Mouse (Mus musculus) lung, embryonic 16.5 days (tissue): ENCODE measurements around the gene Tnfaip3. TPM values are rescaled to one million over a fixed set of nuclear protein-coding genes. Genes with fewer than 3 reads are reported as not detected.
A peak's percentile ranks its signal among the peaks of the same experiment; 100 is the strongest.

Experiments used
- ATAC-seq: fragments of 200-750 bp; cut with Nextera tagmentation; 2 replicates; pipeline ENCODE4 v1.8.0; 2017; ENCODE audit warnings: low read depth, mild to moderate bottlenecking, moderate library complexity
- H3K27ac ChIP-seq: fragments of 300-500 bp; sonication (generic); 2 replicates; pipeline ENCODE4 v1.5.1; 2014; ENCODE audit warnings: mild to moderate bottlenecking, control low read depth, low read length
- H3K27me3 ChIP-seq: fragments of 300-500 bp; sonication (generic); 2 replicates; pipeline ENCODE4 v1.6.1; 2014; ENCODE audit warnings: low read depth, low read length, mixed read lengths; ENCODE audit not compliant: control insufficient read depth, insufficient read depth
- H3K36me3 ChIP-seq: fragments of 300-500 bp; sonication (generic); 2 replicates; pipeline ENCODE4 v1.6.1; 2014; ENCODE audit warnings: low read length; ENCODE audit not compliant: control insufficient read depth, insufficient read depth
- H3K4me1 ChIP-seq: fragments of 300-500 bp; sonication (generic); replicated peaks from 2 replicates; pipeline ENCODE4 v1.6.1; 2014; ENCODE audit warnings: low read length, mixed read lengths; ENCODE audit not compliant: control insufficient read depth, insufficient read depth
- H3K4me2 ChIP-seq: fragments of 300-500 bp; sonication (generic); 2 replicates; pipeline ENCODE4 v1.6.1; 2014; ENCODE audit warnings: low read depth, low read length, control low read depth
- H3K4me3 ChIP-seq: fragments of 300-500 bp; sonication (generic); 2 replicates; pipeline ENCODE4 v1.5.1; 2014; ENCODE audit warnings: mild to moderate bottlenecking, low read length, control low read depth
- H3K9ac ChIP-seq: fragments of 300-500 bp; sonication (generic); 2 replicates; pipeline ENCODE4 v1.6.1; 2014; ENCODE audit warnings: low read length, control low read depth
- H3K9me3 ChIP-seq: fragments of 300-500 bp; sonication (generic); 2 replicates; pipeline ENCODE4 v1.6.1; 2016; ENCODE audit warnings: low read length; ENCODE audit not compliant: control insufficient read depth
- WGBS: fragments of 180-500 bp; shearing (Covaris S2); extraction: QIAGEN DNeasy Blood & Tissue Kit; methylation state at CpG from one replicate; pipeline ENCODE4 v1.1.7; 2014; 5-methylcytosine and 5-hydroxymethylcytosine counted together
- polyA plus RNA-seq: library from polyadenylated mRNA; unstranded; fragments of >200 nt; fragmentation: Nextera tagmentation; extraction: Ambion mirVana; gene quantifications from 2 replicates; pipeline ENCODE4 v1.2.1, GENCODE M21; 2015

The Tnfaip3 gene
- polyA plus RNA-seq, 1 experiment from 2014 or later = 2.1 TPM

- Histone ChIP-seq H3K9me3 (no peaks in the 10 kb centered on the region), H3K4me2 (peak overlapping the region; percentile 25), H3K4me3 (no peak overlapping the region), H3K4me1 (peaks cover 5% of the 10 kb centered on the region), H3K9ac (no peak overlapping the region), H3K36me3 (peaks cover 3% of the 10 kb centered on the region; the same call in 1 of the 2 replicates), H3K27me3 (no peaks in the 10 kb centered on the region), H3K27ac (no peak overlapping the region)
- WGBS = 50% methylated on average over 8 of the region's 8 CpGs
- no peak for ATAC-seq
These were observed 6.2 kb downstream of the Tnfaip3 start for GRCm38 (mm10) chr10:19009186-19009672.

GRCm38 (mm10) chr10:19008607-19008940 is 6.9 kb downstream of the Tnfaip3 start:
- Histone ChIP-seq H3K4me2 (no peak overlapping the region), H3K36me3 (peaks cover 3% of the 10 kb centered on the region; the same call in 1 of the 2 replicates), H3K9ac (no peak overlapping the region), H3K27ac (peak overlapping the region; percentile 28; the same call in 1 of the 2 replicates), H3K9me3 (no peaks in the 10 kb centered on the region), H3K4me3 (no peak overlapping the region), H3K27me3 (no peaks in the 10 kb centered on the region), H3K4me1 (peaks cover 3% of the 10 kb centered on the region)
- no peak for ATAC-seq
- 75% methylated on average over 4 of the region's 4 CpGs for WGBS

GRCm38 (mm10) chr10:19007897-19008606 is 7.4 kb downstream of the Tnfaip3 start:
- no peak overlapping the region for H3K9ac ChIP-seq
- 50% methylated on average over 8 of the region's 8 CpGs for WGBS

GRCm38 (mm10) chr10:19002091-19002785 is 13.2 kb downstream of the Tnfaip3 start:
- Histone ChIP-seq H3K4me2 (no peak overlapping the region), H3K9ac (no peak overlapping the region), H3K36me3 (peaks cover 10% of the 10 kb centered on the region), H3K27ac (no peak overlapping the region), H3K9me3 (no peaks in the 10 kb centered on the region; the same call in 1 of the 2 replicates), H3K27me3 (no peaks in the 10 kb centered on the region), H3K4me1 (no peaks in the 10 kb centered on the region), H3K4me3 (no peak overlapping the region)
- WGBS = 85% methylated on average over 12 of the region's 12 CpGs
- ATAC-seq = no peak

More at GRCm38 (mm10) chr10:19007897-19008606, 7.4 kb downstream of the Tnfaip3 start:
- Histone ChIP-seq H3K27ac (no peak overlapping the region), H3K4me3 (no peak overlapping the region), H3K36me3 (peaks cover 3% of the 10 kb centered on the region; the same call in 1 of the 2 replicates), H3K9me3 (no peaks in the 10 kb centered on the region), H3K4me1 (peaks cover 3% of the 10 kb centered on the region), H3K27me3 (no peaks in the 10 kb centered on the region), H3K4me2 (no peak overlapping the region)
- ATAC-seq = peak; percentile 34; the same call in 1 of the 2 replicates

GRCm38 (mm10) chr10:18999427-18999826 is 16.0 kb downstream of the Tnfaip3 start:
- peaks cover 7% of the 10 kb centered on the region; the same call in 1 of the 2 replicates for H3K36me3 ChIP-seq
- H3K4me3 ChIP-seq = no peak overlapping the region
- ATAC-seq = no peak
- no peak overlapping the region for H3K27ac ChIP-seq
- H3K9me3 ChIP-seq = no peaks in the 10 kb centered on the region; the same call in 1 of the 2 replicates
- whole genome bisulfite sequencing = 83% methylated on average over 2 of the region's 2 CpGs
- H3K4me1 ChIP-seq = no peaks in the 10 kb centered on the region
- H3K4me2 ChIP-seq = no peak overlapping the region
- no peak overlapping the region for H3K9ac ChIP-seq
- H3K27me3 ChIP-seq = no peaks in the 10 kb centered on the region

- Histone ChIP-seq H3K27me3 (no peaks in the 10 kb centered on the region), H3K36me3 (no peaks in the 10 kb centered on the region), H3K27ac (no peak overlapping the region), H3K4me1 (no peaks in the 10 kb centered on the region), H3K9ac (no peak overlapping the region), H3K4me2 (no peak overlapping the region), H3K4me3 (no peak overlapping the region), H3K9me3 (no peaks in the 10 kb centered on the region; the same call in 1 of the 2 replicates)
- no peak for ATAC-seq
These were observed 19.1 kb downstream of the Tnfaip3 start for GRCm38 (mm10) chr10:18996331-18996730.

- ATAC-seq = no peak
These were observed 19.8 kb downstream of the Tnfaip3 start for GRCm38 (mm10) chr10:18995465-18996261.

GRCm38 (mm10) chr10:18992971-18993370 is 22.5 kb downstream of the Tnfaip3 start:
- H3K4me2 ChIP-seq = no peak overlapping the region
- H3K36me3 ChIP-seq = no peaks in the 10 kb centered on the region
- H3K27me3 ChIP-seq = no peaks in the 10 kb centered on the region
- no peak overlapping the region for H3K27ac ChIP-seq
- 83% methylated on average over 4 of the region's 4 CpGs for WGBS
- no peak overlapping the region for H3K4me3 ChIP-seq
- no peaks in the 10 kb centered on the region for H3K9me3 ChIP-seq
- no peak for ATAC-seq
- H3K4me1 ChIP-seq = no peaks in the 10 kb centered on the region
- H3K9ac ChIP-seq = no peak overlapping the region

More at GRCm38 (mm10) chr10:18995465-18996261, 19.8 kb downstream of the Tnfaip3 start:
- Histone ChIP-seq H3K27ac (no peak overlapping the region), H3K9me3 (no peaks in the 10 kb centered on the region; the same call in 1 of the 2 replicates), H3K27me3 (no peaks in the 10 kb centered on the region), H3K4me3 (no peak overlapping the region), H3K4me2 (no peak overlapping the region), H3K4me1 (no peaks in the 10 kb centered on the region), H3K9ac (no peak overlapping the region), H3K36me3 (no peaks in the 10 kb centered on the region)
- 71% methylated on average over 12 of the region's 12 CpGs for WGBS

- ATAC-seq = no peak
- Histone ChIP-seq H3K9me3 (no peaks in the 10 kb centered on the region), H3K9ac (no peak overlapping the region), H3K4me2 (no peak overlapping the region), H3K4me1 (no peaks in the 10 kb centered on the region), H3K27me3 (no peaks in the 10 kb centered on the region), H3K27ac (no peak overlapping the region), H3K36me3 (no peaks in the 10 kb centered on the region), H3K4me3 (no peak overlapping the region)
- 83% methylated on average over 4 of the region's 4 CpGs for WGBS
These were observed 24.4 kb downstream of the Tnfaip3 start for GRCm38 (mm10) chr10:18991057-18991456.
